Mouse (Mus musculus): ENCODE results near the gene Rps6kc1. TPM values are rescaled to one million over a fixed set of nuclear protein-coding genes. Genes with fewer than 3 reads are reported as not detected.

The Rps6kc1 gene
- polyA plus RNA-seq, 1 experiment from 2014 or later, result 23.5 TPM

DNA sequence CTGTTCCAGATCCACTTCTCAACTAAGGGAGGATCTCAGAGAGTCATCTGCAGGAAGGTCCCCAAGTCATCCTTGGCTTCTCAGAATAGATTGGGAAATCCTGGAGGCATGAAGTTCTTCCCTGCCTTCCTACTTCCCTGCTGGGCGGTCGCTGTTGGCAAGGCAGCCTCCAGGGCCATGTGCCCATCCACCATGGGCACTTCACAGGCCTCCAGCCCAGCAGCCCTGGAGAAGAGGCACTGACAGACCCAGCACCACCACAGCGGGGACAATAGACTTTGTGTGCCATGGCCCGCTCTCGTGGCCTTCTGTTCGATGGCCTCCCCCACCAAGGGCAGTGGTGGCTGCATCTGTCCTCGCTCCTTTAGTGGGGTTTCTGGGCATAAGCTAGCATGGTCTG is 228.5 kb downstream of the Rps6kc1 start:
- Histone ChIP-seq H3K9me3 (no peaks in the 10 kb centered on the region), H3K27me3 (peaks cover 12% of the 10 kb centered on the region; the same call in 1 of the 2 replicates), H3K9ac (replicated peaks) (no peak overlapping the region), H3K4me3 (no peak overlapping the region), H3K4me1 (peaks cover 19% of the 10 kb centered on the region), H3K36me3 (no peaks in the 10 kb centered on the region), H3K27ac (replicated peaks) (peak overlapping the region; percentile 75; the same call in 1 of the 2 replicates), H3K4me2 (replicated peaks) (no peak overlapping the region)
- 93% methylated on average over 7 of the region's 7 CpGs for WGBS
- no peak for ATAC-seq (ENCODE audit: low FRiP score, low read depth)

DNA sequence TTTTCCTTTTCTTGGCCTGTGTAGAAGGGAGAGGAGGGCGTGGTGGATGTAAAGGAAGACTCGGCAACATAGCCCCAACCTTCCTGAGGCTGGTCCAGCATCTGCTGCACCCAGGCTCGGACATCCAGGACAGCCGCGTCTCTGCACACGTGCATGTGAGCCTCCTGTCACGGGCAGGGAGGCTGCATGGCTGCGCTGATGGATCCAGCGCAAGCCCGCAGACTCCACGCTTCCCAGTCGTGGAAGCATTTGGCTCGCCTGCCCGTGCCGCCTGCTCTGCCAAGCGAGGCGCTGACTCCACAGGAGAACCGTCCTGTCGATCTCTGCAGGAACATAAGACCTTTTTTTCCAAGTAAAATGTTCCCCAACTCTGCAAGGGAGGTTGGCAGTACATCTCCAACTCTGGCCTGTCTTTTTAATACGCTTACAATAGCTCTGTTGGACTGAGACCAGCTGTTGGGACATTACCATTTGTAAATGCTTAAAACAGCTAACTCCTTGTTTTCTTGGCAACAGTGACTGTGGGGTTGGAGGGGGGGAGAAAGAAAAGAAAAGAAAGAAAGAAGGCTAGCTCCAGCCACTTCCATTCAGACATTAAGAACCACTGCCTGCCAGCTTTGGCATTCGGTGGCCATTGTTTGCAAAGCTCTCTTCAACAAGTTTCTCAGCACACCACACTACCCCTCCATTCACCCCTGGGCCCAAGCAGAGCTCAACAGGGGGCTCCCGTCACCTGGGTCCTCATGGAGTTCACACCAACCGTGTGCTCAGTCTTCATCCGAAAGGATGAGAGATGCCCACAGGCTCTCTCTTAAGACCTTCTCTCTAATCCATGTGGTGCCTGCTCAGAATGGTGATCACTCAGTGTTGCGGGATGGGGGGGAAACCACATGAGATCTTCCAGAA is 229.3 kb downstream of the Rps6kc1 start:
- Histone ChIP-seq H3K4me2 (replicated peaks) (peak overlapping the region; percentile 25), H3K27ac (replicated peaks) (peak overlapping the region; percentile 75)

DNA sequence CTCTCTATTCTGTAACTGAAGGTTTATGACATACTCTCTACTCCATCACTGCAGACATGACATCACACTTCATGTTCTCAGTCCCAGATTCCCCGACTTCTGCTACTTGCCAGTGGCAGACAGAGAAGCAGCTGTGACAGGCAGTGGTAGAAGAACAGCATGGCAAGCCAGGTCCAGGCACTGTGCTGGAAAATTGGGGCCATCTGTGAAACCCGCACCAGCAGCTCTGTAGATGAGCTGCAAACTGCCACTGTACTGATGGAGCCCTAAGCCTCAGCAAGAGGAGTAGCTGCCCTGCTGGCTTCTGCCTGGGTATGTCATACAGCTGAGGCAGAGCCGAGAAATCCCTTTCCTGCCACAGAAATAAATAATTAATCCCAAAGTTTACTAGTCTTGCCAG is 236.1 kb downstream of the Rps6kc1 start:
- Histone ChIP-seq H3K9me3 (no peaks in the 10 kb centered on the region), H3K36me3 (no peaks in the 10 kb centered on the region), H3K4me1 (no peaks in the 10 kb centered on the region), H3K9ac (replicated peaks) (no peak overlapping the region), H3K4me3 (no peak overlapping the region), H3K4me2 (replicated peaks) (no peak overlapping the region), H3K27ac (replicated peaks) (no peak overlapping the region), H3K27me3 (peaks cover 8% of the 10 kb centered on the region; the same call in 1 of the 2 replicates)
- 89% methylated on average over 3 of the region's 3 CpGs for WGBS
- ATAC-seq (ENCODE audit: low FRiP score, low read depth), result no peak

More for the DNA sequence above, 229.3 kb downstream of the Rps6kc1 start:
- Histone ChIP-seq H3K9ac (replicated peaks) (peak overlapping the region; percentile 43), H3K36me3 (no peaks in the 10 kb centered on the region), H3K4me1 (peaks cover 19% of the 10 kb centered on the region), H3K9me3 (no peaks in the 10 kb centered on the region), H3K4me3 (no peak overlapping the region), H3K27me3 (peaks cover 15% of the 10 kb centered on the region; the same call in 1 of the 2 replicates)
- 34% methylated on average over 25 of the region's 25 CpGs for WGBS
- ATAC-seq (ENCODE audit: low FRiP score, low read depth), result peak; percentile 78

DNA sequence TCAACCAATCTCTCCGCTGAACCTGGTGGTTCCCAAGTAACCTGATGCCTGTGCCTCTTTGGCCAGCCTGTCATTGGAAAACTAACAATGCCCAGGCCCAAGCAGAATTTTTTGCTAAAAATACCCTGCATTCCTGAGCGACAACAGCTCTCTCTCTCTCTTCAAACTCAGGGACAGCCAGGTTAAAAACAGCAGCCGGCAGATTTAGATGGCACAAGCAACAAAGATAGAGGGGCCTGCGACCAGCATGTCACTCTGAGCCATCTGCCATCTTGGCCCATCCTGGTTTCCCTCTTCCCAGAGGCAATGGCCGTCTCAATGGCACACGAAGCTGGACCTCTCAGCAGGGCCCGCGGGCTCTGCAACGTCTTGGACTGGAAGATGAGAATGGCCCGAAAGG is 242.5 kb downstream of the Rps6kc1 start:
- no peak overlapping the region for H3K4me2 ChIP-seq (replicated peaks)
- no peak overlapping the region for H3K27ac ChIP-seq (replicated peaks)
- H3K4me3 ChIP-seq, result no peak overlapping the region
- WGBS, result 80% methylated on average over 10 of the region's 10 CpGs
- no peak for ATAC-seq (ENCODE audit: low FRiP score, low read depth)
- no peak overlapping the region for H3K9ac ChIP-seq (replicated peaks)
- H3K4me1 ChIP-seq, result peaks cover 8% of the 10 kb centered on the region; the same call in 1 of the 2 replicates
- H3K27me3 ChIP-seq, result peaks cover 12% of the 10 kb centered on the region
- no peaks in the 10 kb centered on the region for H3K9me3 ChIP-seq
- H3K36me3 ChIP-seq, result no peaks in the 10 kb centered on the region

GRCm38 (mm10) chr1:190667821-190668220 is 243.7 kb downstream of the Rps6kc1 start:
- WGBS, result 96% methylated on average over 11 of the region's 11 CpGs
- no peaks in the 10 kb centered on the region for H3K9me3 ChIP-seq
- H3K27ac ChIP-seq (replicated peaks), result no peak overlapping the region
- no peak overlapping the region for H3K4me2 ChIP-seq (replicated peaks)
- H3K4me1 ChIP-seq, result peaks cover 8% of the 10 kb centered on the region; the same call in 1 of the 2 replicates
- no peak for ATAC-seq (ENCODE audit: low FRiP score, low read depth)
- H3K9ac ChIP-seq (replicated peaks), result no peak overlapping the region
- H3K4me3 ChIP-seq, result no peak overlapping the region
- no peaks in the 10 kb centered on the region for H3K36me3 ChIP-seq
- peaks cover 12% of the 10 kb centered on the region for H3K27me3 ChIP-seq

DNA sequence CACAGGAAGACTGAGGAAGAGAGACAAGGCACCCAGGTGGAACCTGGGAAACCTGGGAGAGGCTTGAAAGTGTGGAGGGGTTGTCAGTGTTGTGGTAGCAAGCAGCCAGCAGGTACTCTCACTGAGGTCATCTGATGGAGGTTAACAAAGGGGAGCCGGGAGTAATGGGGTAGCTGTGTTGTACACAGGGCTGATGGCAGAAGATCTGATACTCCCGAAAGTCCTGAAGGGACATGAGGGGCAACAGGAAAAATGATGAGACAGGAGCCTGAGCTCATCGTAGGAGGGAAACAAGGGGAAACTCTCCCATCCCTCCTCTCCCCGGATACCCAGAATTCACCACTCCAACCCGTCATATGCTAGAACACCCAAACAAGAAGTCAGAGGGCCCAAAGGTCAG is 244.2 kb downstream of the Rps6kc1 start:
- no peak overlapping the region for H3K9ac ChIP-seq (replicated peaks)
- H3K4me3 ChIP-seq, result no peak overlapping the region
- H3K36me3 ChIP-seq, result no peaks in the 10 kb centered on the region
- no peak overlapping the region for H3K27ac ChIP-seq (replicated peaks)
- 85% methylated on average over 5 of the region's 5 CpGs for WGBS
- H3K9me3 ChIP-seq, result no peaks in the 10 kb centered on the region
- peaks cover 8% of the 10 kb centered on the region; the same call in 1 of the 2 replicates for H3K4me1 ChIP-seq
- H3K27me3 ChIP-seq, result peaks cover 12% of the 10 kb centered on the region
- no peak for ATAC-seq (ENCODE audit: low FRiP score, low read depth)
- no peak overlapping the region for H3K4me2 ChIP-seq (replicated peaks)

DNA sequence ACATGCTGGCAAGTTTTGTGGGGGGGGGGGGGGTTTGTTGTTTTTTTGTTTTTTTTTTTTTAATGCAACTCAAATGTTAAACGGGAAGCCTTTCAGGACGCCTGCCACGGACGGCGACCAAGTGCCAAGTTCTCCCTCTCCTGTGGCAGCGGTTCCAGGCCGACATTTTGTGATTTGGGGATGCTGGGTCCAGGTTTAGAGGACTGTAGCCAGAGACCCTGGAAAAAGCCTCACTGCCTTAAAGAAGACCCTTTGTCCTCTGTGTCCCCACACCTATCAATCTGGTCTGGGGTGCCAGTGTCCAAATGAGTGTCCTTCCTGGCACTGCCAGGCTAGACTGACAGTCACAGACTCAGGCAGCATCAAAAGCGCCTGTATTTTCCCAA is 246.1 kb downstream of the Rps6kc1 start:
- no peaks in the 10 kb centered on the region for H3K9me3 ChIP-seq
- no peaks in the 10 kb centered on the region for H3K36me3 ChIP-seq
- 86% methylated on average over 8 of the region's 8 CpGs for WGBS
- peaks cover 16% of the 10 kb centered on the region for H3K27me3 ChIP-seq
- H3K27ac ChIP-seq (replicated peaks), result no peak overlapping the region
- peaks cover 20% of the 10 kb centered on the region for H3K4me1 ChIP-seq
- no peak overlapping the region for H3K4me3 ChIP-seq
- no peak overlapping the region for H3K9ac ChIP-seq (replicated peaks)
- no peak overlapping the region for H3K4me2 ChIP-seq (replicated peaks)
- no peak for ATAC-seq (ENCODE audit: low FRiP score, low read depth)

DNA sequence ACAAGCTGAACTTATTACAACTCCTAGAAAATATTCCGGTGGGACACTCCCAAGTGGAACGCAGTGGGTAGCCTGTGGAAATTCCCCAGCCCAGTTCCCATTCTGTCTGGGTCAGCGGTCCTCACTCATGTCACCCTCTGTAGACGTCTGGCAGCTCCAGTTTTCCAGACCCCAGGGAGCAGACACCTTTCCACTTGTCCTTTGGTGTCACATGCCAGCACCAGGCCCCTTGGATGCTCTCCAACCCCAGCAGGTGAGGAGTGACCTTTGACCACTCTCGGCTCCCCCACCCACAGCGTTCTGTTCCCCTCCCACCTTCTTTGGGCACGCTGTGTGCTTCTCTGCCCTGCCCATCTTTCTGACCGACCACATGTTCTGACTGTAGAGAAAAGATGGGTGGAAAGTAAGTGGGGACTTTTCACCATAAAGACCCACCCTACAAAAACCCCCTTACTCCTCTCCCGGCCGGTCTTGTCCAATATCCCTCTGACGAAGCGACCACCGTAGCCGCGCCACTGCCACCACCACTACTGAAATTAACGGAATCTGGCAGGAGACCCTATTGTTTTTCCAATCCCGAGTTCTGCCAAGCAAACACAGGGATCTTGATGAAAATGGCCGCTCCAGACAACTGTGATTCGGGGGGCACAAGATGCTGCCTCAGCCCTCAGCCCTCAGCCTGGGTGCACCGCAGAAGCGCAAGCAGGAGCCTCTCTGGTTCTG is 246.6 kb downstream of the Rps6kc1 start:
- H3K27ac ChIP-seq (replicated peaks), result no peak overlapping the region
- H3K4me1 ChIP-seq, result peaks cover 20% of the 10 kb centered on the region
- H3K4me2 ChIP-seq (replicated peaks), result no peak overlapping the region
- H3K36me3 ChIP-seq, result no peaks in the 10 kb centered on the region
- H3K9ac ChIP-seq (replicated peaks), result no peak overlapping the region
- WGBS, result 84% methylated on average over 21 of the region's 21 CpGs
- H3K27me3 ChIP-seq, result peaks cover 16% of the 10 kb centered on the region
- no peak overlapping the region for H3K4me3 ChIP-seq
- ATAC-seq (ENCODE audit: low FRiP score, low read depth), result no peak
- no peaks in the 10 kb centered on the region for H3K9me3 ChIP-seq

DNA sequence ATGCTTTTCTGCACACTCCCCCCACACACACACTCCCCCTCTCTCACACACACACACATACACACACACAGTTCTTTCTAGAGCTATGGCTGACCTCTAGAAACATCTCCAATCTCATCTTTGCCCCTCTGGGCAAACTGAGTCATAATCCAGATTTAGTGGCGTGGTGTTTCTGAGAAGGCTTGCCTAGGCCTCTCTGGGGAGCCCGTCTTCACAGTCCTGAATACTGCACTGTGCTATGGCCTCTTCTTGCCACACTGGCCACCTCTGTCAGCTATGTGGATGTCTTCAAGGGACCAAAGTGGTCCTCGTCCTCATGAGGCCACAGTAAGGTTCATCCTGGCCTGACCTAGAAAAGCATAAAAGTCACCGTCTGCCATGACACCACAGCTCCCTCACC is 247.6 kb downstream of the Rps6kc1 start:
- WGBS, result 91% methylated on average over 4 of the region's 4 CpGs

GRCm38 (mm10) chr1:190662736-190663135 is 248.8 kb downstream of the Rps6kc1 start:
- Histone ChIP-seq H3K9ac (replicated peaks) (no peak overlapping the region), H3K4me1 (peaks cover 24% of the 10 kb centered on the region), H3K27me3 (peaks cover 16% of the 10 kb centered on the region), H3K4me2 (replicated peaks) (no peak overlapping the region), H3K27ac (replicated peaks) (no peak overlapping the region), H3K4me3 (no peak overlapping the region), H3K36me3 (no peaks in the 10 kb centered on the region), H3K9me3 (no peaks in the 10 kb centered on the region)
- 83% methylated on average over 5 of the region's 5 CpGs for WGBS
- no peak for ATAC-seq (ENCODE audit: low FRiP score, low read depth)

More for the DNA sequence above, 247.6 kb downstream of the Rps6kc1 start:
- peaks cover 16% of the 10 kb centered on the region for H3K27me3 ChIP-seq
- no peak overlapping the region for H3K9ac ChIP-seq (replicated peaks)
- H3K4me3 ChIP-seq, result no peak overlapping the region
- H3K27ac ChIP-seq (replicated peaks), result no peak overlapping the region
- no peak overlapping the region for H3K4me2 ChIP-seq (replicated peaks)
- peaks cover 20% of the 10 kb centered on the region for H3K4me1 ChIP-seq
- no peak for ATAC-seq (ENCODE audit: low FRiP score, low read depth)
- no peaks in the 10 kb centered on the region for H3K9me3 ChIP-seq
- no peaks in the 10 kb centered on the region for H3K36me3 ChIP-seq

DNA sequence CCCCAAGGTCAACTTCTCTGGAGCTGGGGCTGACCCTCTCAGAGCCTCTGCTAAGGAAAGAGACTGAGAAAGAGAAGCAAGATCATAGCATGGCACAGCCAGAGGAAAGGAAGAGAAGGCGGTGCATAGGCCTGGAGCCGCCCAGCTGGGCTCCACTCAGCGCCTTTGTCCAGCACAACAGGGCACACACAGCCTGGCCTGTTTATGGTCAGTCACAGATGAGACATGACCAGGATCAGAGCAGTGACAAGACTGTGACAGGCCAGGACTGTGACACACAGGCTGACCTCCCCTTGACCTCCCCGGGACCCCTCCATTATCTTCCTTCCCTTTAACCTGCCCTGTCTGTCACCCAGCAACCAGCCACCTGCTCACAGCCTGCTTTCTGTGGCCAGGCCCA is 249.8 kb downstream of the Rps6kc1 start:
- no peaks in the 10 kb centered on the region for H3K36me3 ChIP-seq
- H3K27me3 ChIP-seq, result peaks cover 16% of the 10 kb centered on the region
- H3K9me3 ChIP-seq, result no peaks in the 10 kb centered on the region
- H3K4me1 ChIP-seq, result peaks cover 24% of the 10 kb centered on the region
- H3K4me2 ChIP-seq (replicated peaks), result no peak overlapping the region
- 33% methylated on average over 4 of the region's 4 CpGs for WGBS
- no peak overlapping the region for H3K4me3 ChIP-seq
- H3K9ac ChIP-seq (replicated peaks), result no peak overlapping the region
- no peak overlapping the region for H3K27ac ChIP-seq (replicated peaks)
- ATAC-seq (ENCODE audit: low FRiP score, low read depth), result peak; percentile 48; the same call in 1 of the 2 replicates

DNA sequence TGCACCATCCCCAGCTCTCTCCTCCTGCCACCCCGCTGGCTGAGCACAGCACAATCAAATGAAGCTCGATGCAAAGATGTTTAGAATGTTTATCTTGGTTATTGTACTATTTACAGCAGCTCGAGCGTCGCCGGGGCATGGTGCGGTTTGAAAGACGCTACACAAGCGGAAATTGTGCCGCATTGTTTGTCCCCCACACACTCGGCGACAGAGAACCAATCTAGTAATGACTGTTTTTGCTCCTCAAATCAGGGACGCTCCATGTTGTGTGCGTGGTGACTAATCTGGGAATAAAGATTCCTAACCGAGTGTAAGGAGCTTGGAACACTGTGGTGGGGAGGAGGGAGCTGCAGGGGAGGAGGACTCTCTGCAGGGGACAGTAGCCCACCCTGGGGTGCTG is 250.3 kb downstream of the Rps6kc1 start:
- WGBS, result 49% methylated on average over 15 of the region's 15 CpGs
- peaks cover 25% of the 10 kb centered on the region for H3K4me1 ChIP-seq

More for the DNA sequence above, 250.3 kb downstream of the Rps6kc1 start:
- Histone ChIP-seq H3K4me3 (no peak overlapping the region), H3K9me3 (no peaks in the 10 kb centered on the region), H3K27ac (replicated peaks) (no peak overlapping the region), H3K36me3 (no peaks in the 10 kb centered on the region), H3K9ac (replicated peaks) (no peak overlapping the region), H3K4me2 (replicated peaks) (no peak overlapping the region), H3K27me3 (peaks cover 11% of the 10 kb centered on the region)
- no peak for ATAC-seq (ENCODE audit: low FRiP score, low read depth)

All from midbrain, embryonic 12.5 days (tissue).